Mouse (Mus musculus): Measurements from ENCODE around the gene Disc1.

The Disc1 gene

DNA sequence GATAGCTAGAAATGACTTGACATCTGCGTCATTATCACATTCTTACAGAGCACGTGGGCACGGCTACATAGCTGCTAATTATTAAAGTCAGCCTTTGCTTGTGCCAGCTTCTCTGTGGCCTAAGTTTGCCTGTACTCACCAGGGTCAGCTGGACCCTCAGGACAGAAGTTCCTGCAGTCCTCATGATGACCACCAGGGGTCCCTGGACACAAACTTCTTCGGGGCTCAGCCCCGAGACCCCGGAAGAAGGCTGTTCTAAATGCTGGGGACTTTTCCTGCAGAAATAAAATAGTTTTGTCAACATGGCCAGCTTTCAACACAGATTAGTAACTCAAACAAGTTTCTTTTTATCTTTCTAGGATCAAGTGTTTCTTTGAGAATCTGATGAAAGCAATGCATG is 74.3 kb downstream of the Disc1 start:
- peak in 1 of 2 experiments; percentile 56 for DNase-seq (ENCODE audit: low spot score in 2 of 2)

DNA sequence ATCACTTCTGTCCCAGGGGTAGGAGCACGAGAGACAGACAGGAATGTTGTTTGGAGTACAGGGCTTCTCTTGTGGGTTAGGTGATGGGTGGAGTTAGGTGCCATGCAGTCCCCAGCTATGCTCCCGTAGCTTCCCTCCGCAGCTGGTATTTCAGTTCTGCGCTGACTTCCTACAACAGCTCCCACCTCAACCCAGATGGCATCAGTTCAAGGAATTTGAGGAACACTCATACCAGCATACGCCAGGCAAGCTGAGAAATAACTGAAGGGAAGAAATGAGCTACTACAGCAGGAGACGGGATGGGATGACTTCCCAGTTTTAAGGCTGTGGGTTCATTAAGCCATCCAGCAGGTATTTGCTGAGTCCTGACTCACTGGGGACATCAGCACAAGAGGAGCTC is 76.8 kb downstream of the Disc1 start:
- peak in 1 of 2 experiments; percentile 39 for DNase-seq (ENCODE audit: low spot score in 2 of 2)

DNA sequence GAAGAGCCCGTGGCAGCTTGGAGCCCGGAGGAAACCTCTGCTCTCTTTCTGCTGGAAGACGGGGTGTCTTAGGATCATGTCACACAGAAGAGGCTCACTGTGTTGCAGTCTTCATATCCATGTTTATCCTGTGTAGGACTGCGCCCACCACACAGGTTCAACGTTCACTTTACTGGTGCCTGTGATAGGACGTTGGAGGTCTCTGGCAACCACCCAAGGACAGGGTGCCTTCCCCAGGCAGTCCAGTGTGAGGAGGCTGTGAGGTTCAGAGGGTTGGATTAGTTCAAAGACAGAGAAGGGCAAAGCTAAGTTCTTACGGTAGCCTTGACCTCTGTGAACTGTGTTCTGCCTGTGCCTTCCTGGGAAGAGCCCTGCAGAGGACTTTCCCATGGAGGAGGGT is 77.3 kb downstream of the Disc1 start:
- no peak for DNase-seq (ENCODE audit: low spot score in 2 of 2)

DNA sequence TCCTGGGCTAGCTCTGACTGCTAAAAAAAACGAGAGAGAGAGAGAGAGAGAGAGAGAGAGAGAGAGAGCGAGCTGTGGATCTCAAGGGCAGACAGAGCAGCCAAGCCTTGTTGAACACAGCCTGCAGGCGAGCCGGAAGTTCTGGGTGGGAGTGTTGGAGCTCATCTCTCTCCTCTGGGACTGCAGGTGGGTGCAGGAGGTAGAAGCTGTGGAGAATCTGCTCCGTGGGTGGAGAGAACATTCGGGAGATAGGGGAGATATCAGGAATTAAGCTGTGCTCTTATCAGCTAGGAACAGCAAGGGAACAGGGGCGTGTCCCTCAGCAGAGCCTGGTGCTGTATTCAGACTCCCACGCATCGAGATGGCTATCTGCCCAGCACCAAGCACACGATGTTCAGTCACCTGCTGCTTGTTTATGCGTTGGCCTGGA is 79.7 kb downstream of the Disc1 start:
- peak; percentile 41 to 47 for DNase-seq (ENCODE audit: low spot score in 2 of 2)

DNA sequence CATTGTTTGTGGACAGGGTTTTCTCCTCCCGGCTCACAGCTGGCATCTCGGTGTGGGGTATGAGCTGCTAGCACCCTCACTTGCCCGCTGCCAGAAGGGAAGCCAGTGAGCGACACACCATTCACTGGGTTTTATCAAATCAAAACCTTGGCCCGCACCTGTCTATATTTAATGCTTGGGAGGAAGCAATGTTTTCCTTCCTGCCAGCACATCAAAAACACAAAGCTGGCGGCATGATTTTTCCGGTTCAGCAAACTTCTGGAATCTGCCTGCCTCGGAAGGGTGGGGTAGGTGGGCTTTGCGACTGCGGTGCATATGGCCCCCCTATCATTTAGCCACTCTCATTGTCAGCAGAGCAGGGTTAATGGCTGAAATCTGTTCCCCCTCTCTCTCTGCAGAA is 80.9 kb downstream of the Disc1 start:
- no peak for DNase-seq (ENCODE audit: low spot score in 2 of 2)

DNA sequence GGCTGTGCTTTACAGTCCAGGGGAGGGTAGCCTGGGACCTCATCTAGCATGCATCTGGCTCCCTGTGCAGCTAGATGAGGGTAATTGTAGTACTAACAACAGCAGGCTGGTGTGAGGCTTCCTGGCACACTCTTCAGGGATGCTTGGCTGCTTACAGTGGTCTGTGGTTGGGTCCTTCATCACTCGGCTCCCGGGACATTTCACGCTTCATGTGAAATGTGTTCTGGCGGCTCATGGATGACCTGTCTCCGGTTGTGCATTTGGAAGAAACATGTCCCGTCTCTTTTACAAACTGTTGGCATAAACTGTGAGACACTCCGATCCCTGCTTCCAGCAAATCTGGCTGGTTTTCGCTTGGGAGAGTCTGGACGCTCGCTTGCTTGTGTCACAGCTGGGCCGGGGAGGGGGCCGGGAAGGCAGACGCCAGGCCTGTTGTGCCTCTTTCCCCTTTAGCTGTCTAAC is 85.7 kb downstream of the Disc1 start:
- DNase-seq (ENCODE audit: low spot score in 2 of 2): peak in 1 of 2 experiments; percentile 64

DNA sequence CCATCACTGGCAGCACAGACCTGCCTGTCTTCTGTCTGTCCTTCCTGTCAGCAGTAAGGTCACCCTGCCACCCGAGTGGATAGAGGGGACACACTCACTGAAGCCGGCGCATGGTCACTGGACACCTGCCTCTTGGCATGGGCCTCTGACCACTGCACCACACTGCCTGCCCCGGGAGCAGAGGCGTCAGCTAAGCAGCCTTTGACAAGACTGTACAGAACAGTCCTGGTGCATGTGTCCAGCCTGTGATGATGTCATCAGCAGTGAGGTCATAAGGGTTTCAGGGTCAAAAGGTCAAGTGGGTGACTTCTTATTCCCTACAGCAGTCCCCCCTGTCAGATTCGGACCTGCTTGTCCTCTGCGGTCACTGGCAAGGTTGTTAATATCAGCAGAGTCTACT is 87.0 kb downstream of the Disc1 start:
- no peak for DNase-seq (ENCODE audit: low spot score in 2 of 2)

DNA sequence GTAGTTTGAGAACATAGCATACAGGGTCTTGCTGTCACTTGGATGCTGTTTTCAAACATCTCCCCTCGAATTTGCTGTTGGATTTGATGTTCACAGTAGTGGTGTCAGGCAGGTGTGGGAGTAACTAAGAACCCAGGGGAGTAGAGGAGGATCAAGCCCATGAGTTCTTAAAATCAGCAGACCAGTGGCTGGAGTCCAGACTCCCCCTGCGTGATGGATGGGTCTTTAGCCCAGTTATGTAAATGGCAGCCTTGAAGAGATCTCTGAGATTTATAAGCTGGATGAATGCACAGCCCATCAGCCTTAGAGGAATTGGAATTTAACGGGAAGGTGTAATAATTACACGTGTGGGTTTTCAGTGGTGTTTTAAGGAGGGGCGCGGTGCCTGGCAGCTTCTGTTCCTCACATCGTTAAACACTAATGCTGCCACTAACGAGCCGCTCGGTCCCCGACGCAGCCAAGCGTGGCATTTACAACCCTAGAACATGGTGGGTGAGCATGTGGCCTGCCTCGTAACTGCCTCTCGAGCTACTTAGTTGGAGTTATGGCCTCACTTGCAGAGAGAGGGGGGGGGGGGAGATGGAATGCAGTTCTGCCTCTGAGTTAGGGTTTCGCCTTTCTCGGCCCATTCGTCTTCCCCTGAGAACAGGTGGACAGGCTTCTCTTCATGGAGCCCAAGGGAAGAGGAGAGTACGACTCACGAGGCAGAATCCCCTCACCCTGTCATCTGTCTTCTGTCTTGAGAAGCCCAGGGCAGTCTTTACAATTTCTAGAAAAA is 103.1 kb downstream of the Disc1 start:
- no peak for DNase-seq (ENCODE audit: low spot score in 2 of 2)

DNA sequence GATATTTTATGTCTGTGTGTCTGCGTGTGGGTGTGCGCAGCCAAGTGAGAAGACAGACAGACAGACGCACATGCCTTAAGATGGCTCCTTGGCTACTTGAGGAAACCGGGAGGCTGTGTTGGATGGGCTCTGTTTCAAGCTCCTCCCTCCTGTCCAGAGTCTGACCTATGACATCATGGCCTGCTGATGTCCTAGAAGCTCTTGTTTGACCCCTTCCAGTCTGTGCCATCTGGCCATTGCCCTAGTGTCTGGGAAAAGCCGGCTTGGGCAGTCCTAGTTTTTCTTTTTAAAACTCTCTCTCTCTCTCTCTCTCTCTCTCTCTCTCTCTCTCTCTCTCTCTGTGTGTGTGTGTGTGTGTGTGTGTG is 103.6 kb downstream of the Disc1 start:
- DNase-seq (ENCODE audit: low spot score in 2 of 2): no peak

DNA sequence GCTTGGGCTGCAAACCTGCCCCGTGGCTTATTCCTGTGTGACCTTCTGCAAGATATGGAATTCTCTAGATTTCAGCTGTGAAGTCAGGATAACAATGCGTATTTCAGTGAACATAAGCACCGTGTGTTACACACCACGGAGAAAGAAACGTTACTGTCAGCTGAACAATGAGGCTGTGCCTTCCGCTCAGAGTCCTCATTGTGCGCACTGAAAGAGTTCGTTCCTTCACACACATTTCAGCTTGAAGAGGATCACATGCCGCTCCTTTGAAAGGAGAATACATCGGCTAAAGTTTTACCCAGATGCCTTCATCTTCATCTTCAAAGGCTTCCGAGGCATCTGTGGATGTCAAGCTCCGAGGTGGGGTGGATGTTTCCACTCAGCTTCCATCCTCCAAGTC is 105.4 kb downstream of the Disc1 start:
- no peak for DNase-seq (ENCODE audit: low spot score in 2 of 2)

DNA sequence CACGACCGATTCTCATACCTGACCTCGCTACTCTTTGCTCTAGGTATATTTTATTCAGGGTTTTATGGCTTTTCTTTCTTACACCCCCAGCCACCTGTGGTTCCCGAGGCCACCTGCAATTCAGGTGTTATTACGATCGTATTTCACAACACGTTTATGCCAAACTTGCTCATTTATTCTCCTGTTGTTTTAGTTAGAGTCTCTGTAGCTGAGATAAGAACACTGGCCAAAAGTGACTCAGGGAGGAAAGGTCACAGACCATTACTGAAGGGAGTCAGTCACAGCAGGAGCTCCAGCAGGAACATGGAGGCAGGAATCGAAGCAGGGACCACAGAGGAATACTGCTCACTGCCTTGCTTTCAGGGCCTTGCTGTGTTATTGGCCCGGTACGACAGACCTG is 109.5 kb downstream of the Disc1 start:
- DNase-seq (ENCODE audit: low spot score in 2 of 2): no peak

DNA sequence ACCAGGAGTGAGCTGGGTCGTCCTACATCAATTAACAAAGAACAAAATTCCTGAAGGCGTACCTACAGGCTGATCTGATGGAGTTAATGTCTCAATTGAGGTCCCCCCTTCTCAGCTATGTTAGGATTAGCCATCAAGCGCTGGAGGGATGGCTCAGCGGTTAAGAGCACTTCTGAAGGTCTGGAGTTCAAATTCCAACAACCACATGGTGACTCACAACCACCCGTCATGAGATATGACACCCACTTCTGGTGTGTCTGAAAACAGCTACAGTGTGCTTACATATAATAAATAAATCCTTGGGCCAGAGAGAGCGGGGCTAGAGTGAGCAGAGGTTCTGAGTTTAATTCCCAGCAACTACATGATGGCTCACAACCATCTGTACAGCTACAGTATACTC is 109.9 kb downstream of the Disc1 start:
- DNase-seq (ENCODE audit: low spot score in 2 of 2): no peak

DNA sequence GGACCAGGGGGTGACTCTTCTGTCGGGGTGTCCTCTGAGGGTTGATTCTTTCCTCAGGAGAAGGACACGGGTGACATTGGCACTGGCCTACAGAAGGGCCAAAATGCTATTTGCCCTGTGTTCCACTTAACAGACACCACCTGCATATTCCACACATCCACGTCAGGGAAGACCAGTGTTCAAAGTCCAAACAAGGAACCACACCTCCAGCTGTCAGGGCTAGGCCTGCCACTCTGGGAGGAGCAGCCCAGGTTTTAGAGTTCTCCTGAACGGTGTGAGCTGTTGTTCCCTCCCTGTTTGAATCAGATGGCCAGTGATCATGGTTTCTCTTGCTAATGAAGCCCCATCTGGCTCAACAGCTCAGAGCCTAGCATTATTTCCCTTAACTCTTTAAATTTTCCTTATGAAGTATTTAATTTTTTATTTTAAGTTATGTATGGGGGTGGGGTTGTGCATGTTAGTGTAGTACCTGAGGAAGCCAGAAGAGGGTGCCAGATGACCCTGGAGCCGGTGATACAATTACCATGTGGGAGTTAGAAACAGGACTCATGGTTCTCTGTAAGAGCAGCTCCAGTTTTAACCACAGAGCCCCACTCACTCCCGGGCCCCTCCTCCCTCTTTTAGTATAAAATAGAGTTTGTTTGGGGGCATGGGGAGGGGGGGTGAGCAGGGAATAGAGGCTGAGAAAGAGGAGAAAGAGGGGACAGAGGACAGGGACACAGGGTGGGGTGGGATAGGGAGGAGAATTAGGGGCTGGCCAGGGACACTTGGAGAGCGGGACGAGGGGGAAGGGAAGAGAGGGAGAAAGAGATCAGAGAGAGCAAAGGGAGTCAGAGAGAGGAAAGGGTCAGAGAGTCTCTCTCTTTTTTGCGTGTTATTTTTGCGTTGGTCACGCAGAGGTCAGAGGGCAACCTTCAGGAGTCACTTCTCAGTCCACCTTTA is 111.8 kb downstream of the Disc1 start:
- peak; percentile 33 to 57 for DNase-seq (ENCODE audit: low spot score in 2 of 2)

DNA sequence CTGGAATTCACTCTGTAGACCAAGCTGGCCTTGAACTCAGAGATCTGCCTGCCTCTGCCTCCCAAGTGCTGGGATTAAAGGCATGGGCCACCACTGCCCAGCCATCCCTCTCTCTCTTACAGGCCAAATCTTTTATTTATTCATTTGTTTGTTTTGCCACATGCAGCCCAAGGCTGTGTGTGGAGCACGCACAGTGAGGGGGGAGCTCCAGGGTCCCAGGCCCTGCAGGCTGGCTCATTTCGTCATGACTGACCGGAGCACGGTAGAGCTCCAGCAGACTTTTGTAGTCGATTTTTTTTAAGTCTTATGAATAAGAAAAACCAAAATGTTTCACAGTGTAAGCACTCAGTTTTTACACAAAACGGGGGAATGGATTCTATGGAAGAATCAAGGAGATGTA is 112.5 kb downstream of the Disc1 start:
- peak in 1 of 2 experiments; percentile 22 for DNase-seq (ENCODE audit: low spot score in 2 of 2)

DNA sequence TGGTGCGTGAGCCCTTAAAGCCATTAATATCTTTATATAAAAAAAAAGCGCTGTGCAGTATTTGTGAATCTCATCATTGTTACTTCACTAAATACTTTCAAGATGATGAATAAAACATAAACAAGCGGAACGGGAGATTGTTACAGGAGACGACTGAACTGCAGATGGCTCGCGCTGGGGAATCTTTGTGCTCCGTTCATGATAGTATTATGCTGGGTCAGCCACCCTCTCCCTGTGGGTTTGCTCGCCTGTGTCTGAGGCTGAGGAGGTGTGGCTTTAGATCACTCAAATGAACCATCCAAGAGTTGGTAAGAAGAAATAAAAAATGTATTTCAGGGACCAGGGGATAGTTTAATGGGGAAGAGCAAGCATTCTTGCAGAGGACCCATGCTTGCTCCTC is 113.0 kb downstream of the Disc1 start:
- peak in 1 of 2 experiments; percentile 21 for DNase-seq (ENCODE audit: low spot score in 2 of 2)

DNA sequence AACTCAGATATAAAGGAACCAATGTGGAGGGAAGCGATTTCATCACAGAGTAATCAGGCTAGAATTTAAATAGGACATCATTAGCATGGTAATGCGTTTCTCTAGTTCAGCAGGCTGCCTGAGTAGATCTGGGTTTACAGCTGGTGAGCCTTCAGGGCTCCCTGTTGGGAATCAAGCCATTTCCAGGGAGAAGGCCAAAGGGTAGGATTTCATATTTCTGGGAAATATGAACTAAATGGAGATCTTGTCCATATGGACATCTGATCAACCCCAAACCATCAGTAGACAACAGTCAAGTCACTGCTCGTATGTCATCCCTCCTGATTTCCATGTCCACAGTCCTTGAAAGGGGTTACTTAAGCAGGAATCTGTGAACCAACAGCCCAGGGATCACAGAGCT is 115.6 kb downstream of the Disc1 start:
- DNase-seq (ENCODE audit: low spot score in 2 of 2): peak in 1 of 2 experiments; percentile 17

DNA sequence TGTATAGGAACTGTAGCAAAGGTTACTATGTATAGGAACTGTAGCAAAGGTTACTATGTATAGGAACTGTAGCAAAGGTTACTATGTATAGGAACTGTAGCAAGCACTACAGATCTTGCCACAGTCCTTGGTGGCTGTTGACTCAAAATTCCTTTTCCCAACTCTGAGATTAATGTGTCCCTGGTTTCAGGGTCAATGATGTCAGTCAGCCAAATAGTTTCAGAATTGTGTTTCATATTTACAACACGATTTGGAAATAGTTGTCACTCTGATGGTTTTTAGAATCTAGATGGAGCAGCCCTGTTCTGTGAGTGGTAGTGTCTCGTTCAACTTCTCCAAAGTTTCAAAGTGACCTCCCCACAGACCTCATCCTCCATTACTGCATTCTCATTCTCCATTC is 117.5 kb downstream of the Disc1 start:
- no peak for DNase-seq (ENCODE audit: low spot score in 2 of 2)

DNA sequence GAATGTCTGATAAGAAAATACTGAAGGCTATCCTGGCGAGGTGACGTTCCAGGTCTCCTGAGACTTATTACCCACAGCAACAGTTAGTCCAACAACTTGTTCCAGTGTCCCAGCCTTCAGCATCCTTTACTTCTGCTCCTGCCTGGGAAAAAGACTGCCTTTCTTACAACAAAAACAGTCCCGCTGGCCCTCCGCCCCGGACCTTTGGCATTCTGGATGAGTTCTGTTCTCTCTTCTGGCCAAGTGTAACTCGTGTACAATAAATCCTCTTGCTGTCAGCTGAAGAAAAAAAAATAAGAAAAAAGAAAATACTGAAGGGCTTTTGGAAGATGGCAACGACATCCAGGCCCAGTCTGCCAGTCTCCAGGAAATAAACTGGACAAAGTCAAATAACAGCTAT is 120.2 kb downstream of the Disc1 start:
- DNase-seq (ENCODE audit: low spot score in 2 of 2): peak; percentile 66 to 73

DNA sequence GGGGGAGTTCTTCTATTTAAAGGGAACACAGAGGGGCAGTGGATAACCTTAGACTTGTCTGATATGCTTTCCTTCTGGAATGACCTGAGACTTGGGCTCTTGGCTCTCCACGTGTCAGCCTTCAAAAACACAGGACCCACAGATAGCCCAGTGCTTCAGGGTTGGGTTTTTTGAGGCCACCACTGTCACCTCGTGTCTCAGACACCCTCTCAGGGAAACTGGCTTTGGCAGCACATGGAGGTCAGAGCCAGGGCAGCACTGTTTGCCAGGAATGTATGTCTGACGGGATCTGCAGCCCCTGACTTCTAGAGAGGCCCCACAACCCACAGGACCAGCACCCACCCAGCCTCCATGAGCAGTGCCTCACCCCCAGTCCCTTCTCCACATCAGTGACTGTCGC is 120.9 kb downstream of the Disc1 start:
- DNase-seq (ENCODE audit: low spot score in 2 of 2): no peak

DNA sequence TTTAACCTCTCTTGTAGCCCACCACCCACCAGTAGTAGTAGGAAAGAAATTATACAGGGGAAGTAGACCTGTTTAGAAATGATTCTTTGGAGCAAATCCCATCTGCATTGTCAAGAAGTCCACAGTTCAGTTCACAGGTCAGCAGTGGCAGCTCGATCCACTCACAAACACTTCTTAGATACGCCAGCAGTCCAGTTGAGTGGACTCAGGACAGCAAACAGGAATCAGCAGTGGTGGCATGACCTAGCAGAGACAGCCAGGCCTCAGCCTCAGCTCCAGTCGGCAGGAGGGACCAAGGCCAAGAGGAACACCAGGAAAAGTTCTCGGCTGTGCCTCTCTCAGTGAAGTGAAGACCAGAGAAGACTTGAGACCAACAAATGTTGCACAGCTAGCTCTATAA is 121.7 kb downstream of the Disc1 start:
- DNase-seq (ENCODE audit: low spot score in 2 of 2): no peak

DNA sequence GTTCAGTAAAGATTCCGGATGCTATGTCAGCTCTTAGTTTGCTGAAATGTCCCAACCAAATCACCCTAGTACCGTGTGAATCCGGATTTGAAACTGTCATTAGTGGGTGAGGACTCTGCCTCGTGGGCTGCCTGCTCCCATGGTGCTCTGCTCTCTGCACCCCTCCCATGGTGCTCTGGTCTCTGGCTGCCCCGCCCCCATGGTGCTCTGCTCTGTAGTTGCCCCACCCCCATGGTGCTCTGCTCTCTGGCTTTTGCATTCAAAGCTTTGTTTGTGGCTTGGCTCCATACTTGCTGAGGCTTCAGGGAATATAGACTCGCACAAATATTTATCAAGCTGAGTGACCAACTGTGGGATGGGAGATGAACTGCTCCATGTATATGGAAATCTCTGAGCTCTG is 123.1 kb downstream of the Disc1 start:
- DNase-seq (ENCODE audit: low spot score in 2 of 2): no peak

DNA sequence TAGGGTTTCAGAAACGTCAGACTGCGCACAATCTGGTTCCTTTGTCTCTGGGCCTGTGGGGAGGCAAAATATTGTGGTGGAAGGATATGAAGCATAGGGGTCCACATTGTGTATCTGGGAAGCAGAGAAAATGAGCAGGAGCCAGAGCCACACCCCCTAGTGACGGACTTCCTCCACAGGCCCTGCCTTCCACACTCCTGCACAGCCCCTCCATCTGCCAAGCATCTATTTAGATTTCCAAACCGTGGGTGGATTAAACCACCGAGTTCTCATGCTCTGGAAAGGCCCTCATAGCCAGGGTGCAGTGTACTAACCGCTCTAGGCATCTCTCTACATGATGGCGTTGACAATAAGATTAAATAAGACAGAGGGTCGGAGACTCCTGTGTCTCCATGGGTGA is 124.0 kb downstream of the Disc1 start:
- no peak for DNase-seq (ENCODE audit: low spot score in 2 of 2)
